Mouse (Mus musculus): ENCODE measurements around the gene Mgat3.

Gene Mgat3

GRCm38 (mm10) chr15:80182072-80182700, 8.7 kb downstream of the Mgat3 start:
- no peak for DNase-seq

- no peak for DNase-seq
These were observed 15.4 kb downstream of the Mgat3 start for GRCm38 (mm10) chr15:80188927-80189326.

- no peak for DNase-seq
These were observed 16.6 kb downstream of the Mgat3 start for GRCm38 (mm10) chr15:80190075-80190474.

GRCm38 (mm10) chr15:80191585-80192245, 18.2 kb downstream of the Mgat3 start:
- no peak for DNase-seq

- no peak for DNase-seq
These were observed 18.7 kb downstream of the Mgat3 start for GRCm38 (mm10) chr15:80192246-80192585.

- no peak for DNase-seq
These were observed 19.3 kb downstream of the Mgat3 start for GRCm38 (mm10) chr15:80192847-80193246.

- DNase-seq = no peak
These were observed 26.0 kb downstream of the Mgat3 start for GRCm38 (mm10) chr15:80199556-80199955.

- DNase-seq = no peak
These were observed 28.7 kb downstream of the Mgat3 start for GRCm38 (mm10) chr15:80202111-80202775.

- peak; percentile 28 for DNase-seq
These were observed 29.9 kb downstream of the Mgat3 start for GRCm38 (mm10) chr15:80203406-80203805.

GRCm38 (mm10) chr15:80206057-80206565, 32.6 kb downstream of the Mgat3 start:
- DNase-seq = no peak

GRCm38 (mm10) chr15:80208446-80208845, 34.9 kb downstream of the Mgat3 start:
- DNase-seq = no peak

GRCm38 (mm10) chr15:80213688-80214087, 40.2 kb downstream of the Mgat3 start:
- DNase-seq = no peak

GRCm38 (mm10) chr15:80215716-80216479, 42.4 kb downstream of the Mgat3 start:
- DNase-seq = peak; percentile 52

GRCm38 (mm10) chr15:80216480-80216820, 42.9 kb downstream of the Mgat3 start:
- no peak for DNase-seq

- no peak for DNase-seq
These were observed 44.0 kb downstream of the Mgat3 start for GRCm38 (mm10) chr15:80217476-80217875.

- peak; percentile 43 for DNase-seq
These were observed 45.7 kb downstream of the Mgat3 start for GRCm38 (mm10) chr15:80219211-80219610.

- DNase-seq = no peak
These were observed 46.5 kb downstream of the Mgat3 start for GRCm38 (mm10) chr15:80219705-80220657.

- DNase-seq = no peak
These were observed 47.5 kb downstream of the Mgat3 start for GRCm38 (mm10) chr15:80221031-80221430.

- DNase-seq = no peak
These were observed 50.2 kb downstream of the Mgat3 start for GRCm38 (mm10) chr15:80223751-80224150.

- peak; percentile 81 for DNase-seq
These were observed 51.7 kb downstream of the Mgat3 start for GRCm38 (mm10) chr15:80225208-80225607.

GRCm38 (mm10) chr15:80225796-80226195, 52.3 kb downstream of the Mgat3 start:
- DNase-seq = peak; percentile 78
